Mouse (Mus musculus) midbrain, embryonic 10.5 days (tissue): ENCODE data around the gene Spata13. TPM values are rescaled to one million over a fixed set of nuclear protein-coding genes. Genes with fewer than 3 reads are reported as not detected.

ENCODE experiments used
- polyA plus RNA-seq: library from polyadenylated mRNA; unstranded; fragments of >200 nt; fragmentation: Nextera tagmentation; extraction: Ambion mirVana; gene quantifications from 2 replicates; pipeline ENCODE4 v1.2.1, GENCODE M21; 2016

Gene Spata13
- polyA plus RNA-seq, 1 experiment from 2014 or later = 67.9 TPM

Other genes with a start within 250 kb of the Spata13 start
- 0.06 and 0.09 TPM in 2 replicates for gene C1qtnf9, start 134.1 kb downstream of the Spata13 start, polyA plus RNA-seq
- 21.9 and 25.4 TPM in 2 replicates for gene Mipep, start 150.6 kb downstream of the Spata13 start, polyA plus RNA-seq